Mouse (Mus musculus): ENCODE measurements around the gene Qars. TPM values are rescaled to one million over a fixed set of nuclear protein-coding genes. Genes with fewer than 3 reads are reported as not detected.

The Qars gene
- polyA plus RNA-seq, 1 experiment from 2014 or later, result 69.1 TPM

GRCm38 (mm10) chr9:108516380-108517251 is 9.1 kb downstream of the Qars start, which contains the start of gene Qrich1:
Qrich1 (plus strand) TSS chr9:108516806.
- H3K9me3 ChIP-seq (ENCODE audit: control insufficient read depth, low read length), result no peaks in the 10 kb centered on the region
- WGBS, result 1% methylated on average over 55 of the region's 55 CpGs
- peaks cover 22% of the 10 kb centered on the region for H3K36me3 ChIP-seq (ENCODE audit: control insufficient read depth, insufficient read depth)
- H3K4me1 ChIP-seq (replicated peaks; ENCODE audit: control insufficient read depth, insufficient read depth, low read length), result peaks cover 26% of the 10 kb centered on the region
- no peaks in the 10 kb centered on the region for H3K27me3 ChIP-seq (replicated peaks; ENCODE audit: control insufficient read depth, insufficient read depth, low read length)
- H3K9ac ChIP-seq (replicated peaks; ENCODE audit: low read depth, low read length), result peak within 1 kb of the TSS; percentile 95
- H3K4me2 ChIP-seq (ENCODE audit: low read length), result peak within 1 kb of the TSS; percentile 84
- H3K27ac ChIP-seq (ENCODE audit: low read length), result peak within 1 kb of the TSS; percentile 100
- peak; percentile 98 for ATAC-seq
- H3K4me3 ChIP-seq (replicated peaks; ENCODE audit: low read length), result peak within 1 kb of the TSS; percentile 95

- no peaks in the 10 kb centered on the region for H3K27me3 ChIP-seq (replicated peaks; ENCODE audit: control insufficient read depth, insufficient read depth, low read length)
- peak overlapping the region; percentile 95 for H3K9ac ChIP-seq (replicated peaks; ENCODE audit: low read depth, low read length)
- 0% methylated on average over 63 of the region's 95 CpGs for WGBS
- peaks cover 32% of the 10 kb centered on the region for H3K4me1 ChIP-seq (replicated peaks; ENCODE audit: control insufficient read depth, insufficient read depth, low read length)
- peak overlapping the region; percentile 95 for H3K4me3 ChIP-seq (replicated peaks; ENCODE audit: low read length)
- ATAC-seq, result peak; percentile 76
- no peaks in the 10 kb centered on the region for H3K9me3 ChIP-seq (ENCODE audit: control insufficient read depth, low read length)
- peaks cover 18% of the 10 kb centered on the region for H3K36me3 ChIP-seq (ENCODE audit: control insufficient read depth, insufficient read depth)
- peak overlapping the region; percentile 84 for H3K4me2 ChIP-seq (ENCODE audit: low read length)
- peak overlapping the region; percentile 100 for H3K27ac ChIP-seq (ENCODE audit: low read length)
These were observed 9.9 kb downstream of the Qars start for GRCm38 (mm10) chr9:108517253-108517930.

GRCm38 (mm10) chr9:108517931-108518332 is 10.4 kb downstream of the Qars start:
- H3K9me3 ChIP-seq (ENCODE audit: control insufficient read depth, low read length), result no peaks in the 10 kb centered on the region
- H3K9ac ChIP-seq (replicated peaks; ENCODE audit: low read depth, low read length), result peak overlapping the region; percentile 95
- ATAC-seq, result peak; percentile 8
- H3K27me3 ChIP-seq (replicated peaks; ENCODE audit: control insufficient read depth, insufficient read depth, low read length), result no peaks in the 10 kb centered on the region
- peaks cover 32% of the 10 kb centered on the region for H3K4me1 ChIP-seq (replicated peaks; ENCODE audit: control insufficient read depth, insufficient read depth, low read length)
- peaks cover 16% of the 10 kb centered on the region for H3K36me3 ChIP-seq (ENCODE audit: control insufficient read depth, insufficient read depth)
- under 1% methylated on average over 13 of the region's 13 CpGs for WGBS
- peak overlapping the region; percentile 84 for H3K4me2 ChIP-seq (ENCODE audit: low read length)
- H3K27ac ChIP-seq (ENCODE audit: low read length), result peak overlapping the region; percentile 100
- peak overlapping the region; percentile 95 for H3K4me3 ChIP-seq (replicated peaks; ENCODE audit: low read length)

GRCm38 (mm10) chr9:108521604-108522003 is 14.1 kb downstream of the Qars start:
- Histone ChIP-seq H3K36me3 (ENCODE audit: control insufficient read depth, insufficient read depth) (no peaks in the 10 kb centered on the region), H3K4me3 (replicated peaks; ENCODE audit: low read length) (no peak overlapping the region), H3K27me3 (replicated peaks; ENCODE audit: control insufficient read depth, insufficient read depth, low read length) (no peaks in the 10 kb centered on the region), H3K27ac (ENCODE audit: low read length) (no peak overlapping the region), H3K4me2 (ENCODE audit: low read length) (no peak overlapping the region), H3K9me3 (ENCODE audit: control insufficient read depth, low read length) (no peaks in the 10 kb centered on the region), H3K9ac (replicated peaks; ENCODE audit: low read depth, low read length) (no peak overlapping the region), H3K4me1 (replicated peaks; ENCODE audit: control insufficient read depth, insufficient read depth, low read length) (peaks cover 24% of the 10 kb centered on the region)
- WGBS, result 50% methylated on average over 2 of the region's 2 CpGs
- no peak for ATAC-seq

- H3K27ac ChIP-seq (ENCODE audit: low read length), result no peak overlapping the region
- no peaks in the 10 kb centered on the region for H3K9me3 ChIP-seq (ENCODE audit: control insufficient read depth, low read length)
- ATAC-seq, result no peak
- H3K4me2 ChIP-seq (ENCODE audit: low read length), result no peak overlapping the region
- WGBS, result 94% methylated on average over 4 of the region's 4 CpGs
- H3K4me1 ChIP-seq (replicated peaks; ENCODE audit: control insufficient read depth, insufficient read depth, low read length), result peaks cover 24% of the 10 kb centered on the region
- no peaks in the 10 kb centered on the region for H3K27me3 ChIP-seq (replicated peaks; ENCODE audit: control insufficient read depth, insufficient read depth, low read length)
- no peak overlapping the region for H3K4me3 ChIP-seq (replicated peaks; ENCODE audit: low read length)
- no peak overlapping the region for H3K9ac ChIP-seq (replicated peaks; ENCODE audit: low read depth, low read length)
- H3K36me3 ChIP-seq (ENCODE audit: control insufficient read depth, insufficient read depth), result no peaks in the 10 kb centered on the region
These were observed 15.8 kb downstream of the Qars start for GRCm38 (mm10) chr9:108523341-108523740.

- no peak overlapping the region for H3K27ac ChIP-seq (ENCODE audit: low read length)
- H3K4me3 ChIP-seq (replicated peaks; ENCODE audit: low read length), result no peak overlapping the region
- 82% methylated on average over 3 of the region's 3 CpGs for WGBS
- no peak overlapping the region for H3K9ac ChIP-seq (replicated peaks; ENCODE audit: low read depth, low read length)
- H3K27me3 ChIP-seq (replicated peaks; ENCODE audit: control insufficient read depth, insufficient read depth, low read length), result no peaks in the 10 kb centered on the region
- peaks cover 15% of the 10 kb centered on the region for H3K36me3 ChIP-seq (ENCODE audit: control insufficient read depth, insufficient read depth)
- H3K9me3 ChIP-seq (ENCODE audit: control insufficient read depth, low read length), result no peaks in the 10 kb centered on the region
- H3K4me1 ChIP-seq (replicated peaks; ENCODE audit: control insufficient read depth, insufficient read depth, low read length), result peaks cover 8% of the 10 kb centered on the region
- ATAC-seq, result no peak
- H3K4me2 ChIP-seq (ENCODE audit: low read length), result no peak overlapping the region
These were observed 17.9 kb downstream of the Qars start for GRCm38 (mm10) chr9:108525400-108525799.

- no peak for ATAC-seq
These were observed 23.4 kb downstream of the Qars start for GRCm38 (mm10) chr9:108530954-108531353.

GRCm38 (mm10) chr9:108531496-108531895 is 24.0 kb downstream of the Qars start:
- Histone ChIP-seq H3K27ac (ENCODE audit: low read length) (no peak overlapping the region), H3K4me3 (replicated peaks; ENCODE audit: low read length) (no peak overlapping the region), H3K9me3 (ENCODE audit: control insufficient read depth, low read length) (no peaks in the 10 kb centered on the region), H3K4me1 (replicated peaks; ENCODE audit: control insufficient read depth, insufficient read depth, low read length) (no peaks in the 10 kb centered on the region), H3K9ac (replicated peaks; ENCODE audit: low read depth, low read length) (no peak overlapping the region), H3K4me2 (ENCODE audit: low read length) (no peak overlapping the region), H3K36me3 (ENCODE audit: control insufficient read depth, insufficient read depth) (peaks cover 45% of the 10 kb centered on the region), H3K27me3 (replicated peaks; ENCODE audit: control insufficient read depth, insufficient read depth, low read length) (no peaks in the 10 kb centered on the region)
- ATAC-seq, result no peak
- 97% methylated on average over 1 of the region's 1 CpGs for WGBS

More at GRCm38 (mm10) chr9:108530954-108531353, 23.4 kb downstream of the Qars start:
- H3K9ac ChIP-seq (replicated peaks; ENCODE audit: low read depth, low read length), result no peak overlapping the region
- H3K36me3 ChIP-seq (ENCODE audit: control insufficient read depth, insufficient read depth), result peaks cover 45% of the 10 kb centered on the region
- no peaks in the 10 kb centered on the region for H3K4me1 ChIP-seq (replicated peaks; ENCODE audit: control insufficient read depth, insufficient read depth, low read length)
- H3K4me3 ChIP-seq (replicated peaks; ENCODE audit: low read length), result no peak overlapping the region
- H3K27me3 ChIP-seq (replicated peaks; ENCODE audit: control insufficient read depth, insufficient read depth, low read length), result no peaks in the 10 kb centered on the region
- WGBS, result 92% methylated on average over 1 of the region's 1 CpGs
- H3K27ac ChIP-seq (ENCODE audit: low read length), result no peak overlapping the region
- no peak overlapping the region for H3K4me2 ChIP-seq (ENCODE audit: low read length)
- no peaks in the 10 kb centered on the region for H3K9me3 ChIP-seq (ENCODE audit: control insufficient read depth, low read length)

GRCm38 (mm10) chr9:108540846-108541245 is 33.3 kb downstream of the Qars start:
- Histone ChIP-seq H3K4me1 (replicated peaks; ENCODE audit: control insufficient read depth, insufficient read depth, low read length) (no peaks in the 10 kb centered on the region), H3K27me3 (replicated peaks; ENCODE audit: control insufficient read depth, insufficient read depth, low read length) (no peaks in the 10 kb centered on the region), H3K36me3 (ENCODE audit: control insufficient read depth, insufficient read depth) (peaks cover 37% of the 10 kb centered on the region), H3K4me2 (ENCODE audit: low read length) (no peak overlapping the region), H3K9me3 (ENCODE audit: control insufficient read depth, low read length) (no peaks in the 10 kb centered on the region), H3K27ac (ENCODE audit: low read length) (no peak overlapping the region), H3K9ac (replicated peaks; ENCODE audit: low read depth, low read length) (no peak overlapping the region), H3K4me3 (replicated peaks; ENCODE audit: low read length) (no peak overlapping the region)
- ATAC-seq, result no peak

Data from forebrain, embryonic 16.5 days (tissue).